Mouse (Mus musculus): ENCODE measurements around the gene Grin2c. TPM values are rescaled to one million over a fixed set of nuclear protein-coding genes. Genes with fewer than 3 reads are reported as not detected.
A peak's percentile ranks its signal among the peaks of the same experiment; 100 is the strongest.

Gene Grin2c
- polyA plus RNA-seq, 1 experiment from 2014 or later = 0.05 TPM

GRCm38 (mm10) chr11:115264136-115264861, 2.7 kb downstream of the Grin2c start:
- Histone ChIP-seq H3K27me3 (ENCODE audit: control insufficient read depth, insufficient read depth, low read depth, low read length) (peaks cover 56% of the 10 kb centered on the region), H3K4me1 (ENCODE audit: control insufficient read depth, low read depth, low read length) (peaks cover 5% of the 10 kb centered on the region), H3K4me2 (ENCODE audit: low read depth, low read length) (no peak overlapping the region), H3K4me3 (ENCODE audit: low read depth, low read length) (no peak overlapping the region), H3K9ac (ENCODE audit: low read depth, low read length) (no peak overlapping the region), H3K36me3 (ENCODE audit: control insufficient read depth, insufficient read depth) (no peaks in the 10 kb centered on the region), H3K9me3 (replicated peaks; ENCODE audit: control insufficient read depth, low read length) (no peaks in the 10 kb centered on the region), H3K27ac (ENCODE audit: low read length) (no peak overlapping the region)
- 34% methylated on average over 7 of the region's 7 CpGs for WGBS (ENCODE audit: insufficient replicate concordance)
- no peak for ATAC-seq (ENCODE audit: low read depth)

DNA sequence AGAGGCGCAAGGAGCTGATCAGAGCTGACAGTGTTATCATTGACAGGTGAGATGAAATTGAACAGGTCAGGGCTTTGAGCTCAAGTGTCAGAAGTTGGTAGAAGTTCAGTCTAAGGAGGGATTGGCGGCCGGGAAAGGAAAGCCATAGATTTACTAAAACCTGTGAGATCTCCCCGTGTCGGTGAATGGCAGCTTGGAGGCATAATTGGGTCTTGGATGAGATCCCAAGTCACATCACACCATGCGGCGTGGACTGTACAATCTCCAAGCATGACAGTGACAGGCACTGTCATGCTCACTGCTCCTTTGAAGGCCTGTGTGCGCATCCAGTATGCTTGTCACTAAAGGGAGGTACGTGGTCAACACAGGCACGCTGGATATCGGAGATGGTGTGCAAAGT, 4.1 kb downstream of the Grin2c start:
- Histone ChIP-seq H3K27me3 (ENCODE audit: control insufficient read depth, insufficient read depth, low read depth, low read length) (peaks cover 59% of the 10 kb centered on the region), H3K4me3 (ENCODE audit: low read depth, low read length) (no peak overlapping the region), H3K9ac (ENCODE audit: low read depth, low read length) (no peak overlapping the region), H3K9me3 (replicated peaks; ENCODE audit: control insufficient read depth, low read length) (no peaks in the 10 kb centered on the region), H3K4me2 (ENCODE audit: low read depth, low read length) (no peak overlapping the region), H3K4me1 (ENCODE audit: control insufficient read depth, low read depth, low read length) (peaks cover 5% of the 10 kb centered on the region), H3K27ac (ENCODE audit: low read length) (no peak overlapping the region), H3K36me3 (ENCODE audit: control insufficient read depth, insufficient read depth) (no peaks in the 10 kb centered on the region)
- ATAC-seq (ENCODE audit: low read depth) = no peak
- WGBS (ENCODE audit: insufficient replicate concordance) = 76% methylated on average over 11 of the region's 11 CpGs

DNA sequence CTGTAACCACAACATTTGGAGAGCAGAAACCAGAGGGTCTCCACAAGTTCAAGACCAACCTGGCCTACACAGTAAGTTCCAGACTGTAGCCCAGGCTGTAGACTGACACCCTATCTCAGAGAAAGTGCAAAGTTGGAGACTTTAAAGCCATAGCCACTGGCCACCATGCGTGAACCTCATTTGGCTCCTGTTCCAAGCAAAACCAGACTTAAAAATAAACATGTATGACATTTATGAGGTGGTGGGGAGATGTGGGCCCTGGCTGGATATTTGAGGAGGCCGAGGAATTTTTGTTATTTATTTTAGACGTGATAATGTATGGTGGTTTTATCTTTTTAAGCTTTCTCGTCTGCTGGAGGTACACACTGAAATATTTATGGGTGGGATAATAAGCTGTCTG, 7.9 kb downstream of the Grin2c start:
- no peak for ATAC-seq (ENCODE audit: low read depth)
- 58% methylated on average over 4 of the region's 4 CpGs for WGBS (ENCODE audit: insufficient replicate concordance)
- Histone ChIP-seq H3K27me3 (ENCODE audit: control insufficient read depth, insufficient read depth, low read depth, low read length) (peaks cover 32% of the 10 kb centered on the region), H3K27ac (ENCODE audit: low read length) (no peak overlapping the region), H3K9me3 (replicated peaks; ENCODE audit: control insufficient read depth, low read length) (no peaks in the 10 kb centered on the region), H3K4me2 (ENCODE audit: low read depth, low read length) (no peak overlapping the region), H3K4me1 (ENCODE audit: control insufficient read depth, low read depth, low read length) (no peaks in the 10 kb centered on the region), H3K4me3 (ENCODE audit: low read depth, low read length) (no peak overlapping the region), H3K36me3 (ENCODE audit: control insufficient read depth, insufficient read depth) (no peaks in the 10 kb centered on the region), H3K9ac (ENCODE audit: low read depth, low read length) (no peak overlapping the region)

- 0 out of 2 replicates have a peak, but pooled peaks have one; percentile 30 for ATAC-seq (ENCODE audit: low read depth)
- no peak overlapping the region for H3K4me3 ChIP-seq (ENCODE audit: low read depth, low read length)
- no peak overlapping the region for H3K27ac ChIP-seq (ENCODE audit: low read length)
- no peak overlapping the region for H3K9ac ChIP-seq (ENCODE audit: low read depth, low read length)
- no peaks in the 10 kb centered on the region for H3K9me3 ChIP-seq (replicated peaks; ENCODE audit: control insufficient read depth, low read length)
- no peaks in the 10 kb centered on the region for H3K36me3 ChIP-seq (ENCODE audit: control insufficient read depth, insufficient read depth)
- no peak overlapping the region for H3K4me2 ChIP-seq (ENCODE audit: low read depth, low read length)
- H3K4me1 ChIP-seq (ENCODE audit: control insufficient read depth, low read depth, low read length) = no peaks in the 10 kb centered on the region
- 15% methylated on average over 59 of the region's 59 CpGs for WGBS (ENCODE audit: insufficient replicate concordance)
- H3K27me3 ChIP-seq (ENCODE audit: control insufficient read depth, insufficient read depth, low read depth, low read length) = peaks cover 25% of the 10 kb centered on the region
Observed at GRCm38 (mm10) chr11:115257775-115258510, 9.1 kb downstream of the Grin2c start.

DNA sequence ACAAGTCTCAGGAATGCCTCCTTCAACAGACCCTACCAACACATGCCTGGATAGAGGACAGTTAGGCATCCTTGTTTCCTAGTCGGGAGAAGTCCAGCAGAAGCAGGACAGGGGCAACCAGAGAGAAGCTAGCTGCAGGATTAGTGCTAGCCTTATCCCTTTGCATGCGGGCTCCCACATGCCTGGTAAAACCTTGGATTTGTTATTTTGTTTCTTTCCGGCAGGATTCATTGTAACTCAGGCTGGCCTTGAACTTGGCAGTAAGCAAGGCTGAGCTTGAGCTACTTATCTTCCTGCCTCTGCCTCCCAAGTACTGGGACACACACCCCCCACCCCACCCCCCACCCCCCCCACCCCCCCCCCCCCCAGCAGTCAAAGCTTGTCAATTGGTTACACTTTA, 15.8 kb downstream of the Grin2c start:
- Histone ChIP-seq H3K4me1 (ENCODE audit: control insufficient read depth, low read depth, low read length) (no peaks in the 10 kb centered on the region), H3K27ac (ENCODE audit: low read length) (no peak overlapping the region), H3K9ac (ENCODE audit: low read depth, low read length) (no peak overlapping the region), H3K4me2 (ENCODE audit: low read depth, low read length) (no peak overlapping the region), H3K36me3 (ENCODE audit: control insufficient read depth, insufficient read depth) (no peaks in the 10 kb centered on the region), H3K4me3 (ENCODE audit: low read depth, low read length) (no peak overlapping the region), H3K27me3 (ENCODE audit: control insufficient read depth, insufficient read depth, low read depth, low read length) (peaks cover 40% of the 10 kb centered on the region), H3K9me3 (replicated peaks; ENCODE audit: control insufficient read depth, low read length) (no peaks in the 10 kb centered on the region)
- no peak for ATAC-seq (ENCODE audit: low read depth)
- 47% methylated on average over 3 of the region's 3 CpGs for WGBS (ENCODE audit: insufficient replicate concordance)

GRCm38 (mm10) chr11:115250405-115251090, 16.5 kb downstream of the Grin2c start:
- 3% methylated on average over 36 of the region's 36 CpGs for WGBS (ENCODE audit: insufficient replicate concordance)
- no peak overlapping the region for H3K9ac ChIP-seq (ENCODE audit: low read depth, low read length)
- peaks cover 37% of the 10 kb centered on the region for H3K27me3 ChIP-seq (ENCODE audit: control insufficient read depth, insufficient read depth, low read depth, low read length)
- ATAC-seq (ENCODE audit: low read depth) = no peak
- no peaks in the 10 kb centered on the region for H3K36me3 ChIP-seq (ENCODE audit: control insufficient read depth, insufficient read depth)
- no peaks in the 10 kb centered on the region for H3K4me1 ChIP-seq (ENCODE audit: control insufficient read depth, low read depth, low read length)
- H3K27ac ChIP-seq (ENCODE audit: low read length) = no peak overlapping the region
- H3K9me3 ChIP-seq (replicated peaks; ENCODE audit: control insufficient read depth, low read length) = no peaks in the 10 kb centered on the region
- peak overlapping the region; percentile 30; the same call in 1 of the 2 replicates for H3K4me3 ChIP-seq (ENCODE audit: low read depth, low read length)
- H3K4me2 ChIP-seq (ENCODE audit: low read depth, low read length) = peak overlapping the region; percentile 46

DNA sequence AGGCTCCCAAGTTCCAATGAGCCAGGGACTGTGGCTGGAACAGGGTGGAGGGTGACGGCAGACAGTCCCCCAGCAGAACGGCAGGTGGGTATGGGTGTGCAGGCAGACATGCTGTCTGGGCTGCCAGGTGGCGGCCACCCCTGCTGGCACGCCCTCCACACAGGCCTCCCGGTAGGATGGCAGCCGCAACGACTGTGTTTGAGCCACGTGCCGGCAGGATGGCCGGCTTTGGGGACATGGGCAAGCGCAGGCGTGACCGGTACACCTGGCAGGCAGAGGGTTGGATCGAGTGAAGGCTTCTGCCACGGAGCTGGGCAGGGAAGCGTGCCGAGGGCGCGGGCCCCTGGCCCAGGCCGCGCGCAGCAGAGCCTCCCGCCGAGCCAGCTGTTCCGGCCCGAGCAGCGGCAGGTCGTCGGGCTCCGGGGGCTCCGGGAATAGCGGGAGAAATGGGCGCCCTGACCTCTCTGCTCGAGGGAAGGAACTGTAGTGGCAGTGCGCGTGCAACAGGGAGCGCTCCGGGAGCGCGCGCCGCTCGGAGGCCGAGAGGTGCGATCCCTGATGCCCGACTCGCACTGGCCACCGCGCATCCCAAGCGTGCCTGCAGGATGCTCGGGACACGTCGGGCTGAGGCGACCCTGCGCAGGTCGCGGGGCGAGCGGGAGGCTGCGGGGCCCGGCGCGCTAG, 17.2 kb downstream of the Grin2c start:
- Histone ChIP-seq H3K27ac (ENCODE audit: low read length) (no peak overlapping the region), H3K9ac (ENCODE audit: low read depth, low read length) (no peak overlapping the region), H3K4me3 (ENCODE audit: low read depth, low read length) (peak overlapping the region; percentile 30; the same call in 1 of the 2 replicates), H3K36me3 (ENCODE audit: control insufficient read depth, insufficient read depth) (no peaks in the 10 kb centered on the region), H3K27me3 (ENCODE audit: control insufficient read depth, insufficient read depth, low read depth, low read length) (peaks cover 37% of the 10 kb centered on the region), H3K4me2 (ENCODE audit: low read depth, low read length) (peak overlapping the region; percentile 46), H3K4me1 (ENCODE audit: control insufficient read depth, low read depth, low read length) (no peaks in the 10 kb centered on the region), H3K9me3 (replicated peaks; ENCODE audit: control insufficient read depth, low read length) (no peaks in the 10 kb centered on the region)
- no peak for ATAC-seq (ENCODE audit: low read depth)
- WGBS (ENCODE audit: insufficient replicate concordance) = 3% methylated on average over 62 of the region's 63 CpGs

- Histone ChIP-seq H3K9me3 (replicated peaks; ENCODE audit: control insufficient read depth, low read length) (no peaks in the 10 kb centered on the region), H3K4me3 (ENCODE audit: low read depth, low read length) (no peak overlapping the region), H3K27ac (ENCODE audit: low read length) (no peak overlapping the region), H3K4me2 (ENCODE audit: low read depth, low read length) (no peak overlapping the region), H3K9ac (ENCODE audit: low read depth, low read length) (no peak overlapping the region), H3K4me1 (ENCODE audit: control insufficient read depth, low read depth, low read length) (peaks cover 5% of the 10 kb centered on the region; the same call in 1 of the 2 replicates), H3K27me3 (ENCODE audit: control insufficient read depth, insufficient read depth, low read depth, low read length) (peaks cover 37% of the 10 kb centered on the region), H3K36me3 (ENCODE audit: control insufficient read depth, insufficient read depth) (no peaks in the 10 kb centered on the region)
- ATAC-seq (ENCODE audit: low read depth) = no peak
- WGBS (ENCODE audit: insufficient replicate concordance) = 41% methylated on average over 6 of the region's 6 CpGs
Observed at GRCm38 (mm10) chr11:115247945-115248344, 19.1 kb downstream of the Grin2c start.

Data from liver, embryonic 16.5 days (tissue).